Mouse (Mus musculus) G1E (cell line): ENCODE data around the gene Spi1.

ENCODE experiments used
- CTCF ChIP-seq: IDR thresholded peaks from 2 replicates; pipeline ENCODE4 v1.5.1; 2012; ENCODE audit warnings: low read depth, low read length, inconsistent platforms, mixed read lengths
- GATA1 ChIP-seq: IDR thresholded peaks from 2 replicates; pipeline ENCODE4 v1.6.1; 2012; ENCODE audit warnings: borderline replicate concordance, low read length, inconsistent platforms, mixed read lengths
- GATA2 ChIP-seq: IDR thresholded peaks from 2 replicates; pipeline ENCODE4 v1.6.1; 2012; ENCODE audit warnings: low read depth, low read length, inconsistent platforms, borderline replicate concordance
- POLR2AphosphoS5 ChIP-seq: IDR thresholded peaks from 2 replicates; pipeline ENCODE4 v1.6.1; 2012; ENCODE audit warnings: low read depth, low read length, inconsistent platforms; ENCODE audit not compliant: insufficient replicate concordance
- TAL1 ChIP-seq: conservative IDR thresholded peaks from 2 replicates; pipeline ENCODE4 v1.6.1; 2012; ENCODE audit warnings: low read depth, low read length, inconsistent platforms, mixed read lengths

GRCm38 (mm10) chr2:91143401-91143800, 61.2 kb downstream of the Spi1 start:
- TF ChIP-seq GATA1: no peak
- no peak for TF ChIP-seq TAL1
- TF ChIP-seq CTCF: no peak
- no peak for TF ChIP-seq POLR2AphosphoS5
- no peak for TF ChIP-seq GATA2
